Mouse (Mus musculus): ENCODE measurements around the gene Clca3a1.
"Not testable (repeated sequence)": the region's sequence is repeated elsewhere in the genome, so short reads cannot be mapped to it uniquely, and the experiment has no call there.

Gene Clca3a1

DNA sequence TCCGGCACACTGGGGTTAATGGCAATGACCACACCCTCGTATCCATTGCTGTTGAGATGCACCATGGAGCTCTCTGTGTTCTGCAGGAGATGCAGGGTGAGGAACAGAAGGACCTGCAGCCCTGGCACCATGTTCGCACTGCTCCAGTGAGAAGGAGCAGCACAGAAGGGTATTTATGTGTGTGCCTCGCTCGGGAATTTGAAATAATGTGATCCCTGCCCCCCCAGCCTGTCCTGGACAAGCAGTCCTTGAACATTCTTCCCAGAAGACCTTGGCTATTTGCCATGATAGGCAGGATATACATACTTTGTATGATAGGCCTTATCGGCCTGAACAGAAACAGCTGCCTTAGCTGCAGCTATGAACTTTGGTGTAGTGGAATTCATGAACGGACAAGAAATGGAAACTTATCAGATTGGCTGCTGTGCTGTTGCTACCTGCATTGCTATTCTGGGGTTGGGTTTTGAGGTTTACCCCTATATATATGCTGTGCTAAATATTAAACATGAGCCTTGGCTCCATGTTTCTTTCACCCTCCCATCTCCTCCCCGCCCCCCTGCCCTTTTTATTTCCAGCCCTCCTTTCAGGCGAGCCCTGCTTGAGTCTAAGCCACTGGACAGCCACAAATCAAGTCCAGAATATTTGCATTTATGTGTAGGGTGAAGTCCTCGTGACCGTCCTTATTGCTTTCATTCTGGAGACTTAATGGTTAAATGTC, at the start of gene Clca3a1:
Clca3a1 (minus strand) TSS at position 386 of the 718 bp plus-strand sequence.
- peak; percentile 6 to 38 for DNase-seq (ENCODE audit: inconsistent age in 2 of 2, low spot score in 1 of 2)

DNA sequence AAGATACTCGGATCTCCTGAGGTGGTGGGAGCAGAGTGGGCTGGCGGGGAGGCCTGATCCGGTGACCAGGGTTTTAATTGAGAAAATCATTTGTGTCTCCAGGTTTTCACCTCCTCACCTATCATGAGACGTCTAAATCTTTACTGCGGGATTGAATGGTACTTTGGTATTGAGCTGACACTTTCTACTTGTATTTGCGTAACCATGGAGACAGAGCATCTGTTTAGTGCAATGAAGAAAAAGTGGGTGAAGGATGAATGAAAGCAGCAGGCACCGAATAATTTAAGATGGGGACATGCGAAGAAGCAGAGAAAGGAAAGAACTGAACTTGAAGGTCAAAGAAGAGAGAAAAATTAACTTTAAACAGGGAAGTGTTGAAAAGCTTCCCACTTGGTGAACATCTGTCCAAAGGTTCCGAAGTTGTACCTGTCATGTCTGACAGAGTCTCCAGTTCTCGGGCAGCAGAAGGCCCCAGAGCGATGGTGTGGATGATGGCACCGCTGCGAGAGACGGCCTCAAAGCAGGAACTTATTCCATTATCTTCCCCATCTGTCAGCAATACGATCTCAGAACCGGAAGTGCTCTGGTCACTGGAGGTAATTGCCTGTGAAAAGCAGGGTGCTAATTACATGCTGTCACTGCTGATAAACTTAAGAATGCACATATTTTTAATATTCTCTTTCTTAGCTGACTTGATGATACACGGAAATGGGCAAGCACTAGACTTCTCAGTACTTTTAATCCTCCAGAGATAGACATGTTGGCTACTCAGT, 47.6 kb upstream of the Clca3a1 start:
- DNase-seq (ENCODE audit: inconsistent age in 2 of 2, low spot score in 1 of 2) = not testable (repeated sequence)

DNA sequence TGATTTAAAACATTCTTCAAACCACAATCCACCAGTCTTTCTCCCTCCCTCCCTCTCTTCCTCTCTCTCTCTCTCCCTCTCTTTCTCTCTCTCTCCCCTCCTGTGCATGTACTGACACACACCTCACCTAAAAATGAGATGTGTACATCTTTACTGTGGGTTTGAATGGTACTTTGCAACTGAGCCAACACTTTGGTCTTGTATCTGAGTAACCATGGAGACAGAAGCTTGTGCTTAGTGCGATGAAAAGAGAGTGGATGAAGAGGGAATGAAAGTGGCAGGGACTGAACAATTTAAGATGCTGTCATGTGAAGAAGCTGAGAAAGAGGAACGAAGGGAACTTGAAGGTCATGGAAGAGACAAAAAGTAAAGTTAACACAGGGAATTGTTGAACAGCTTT, 45.8 kb upstream of the Clca3a1 start:
- not testable (repeated sequence) for DNase-seq (ENCODE audit: inconsistent age in 2 of 2, low spot score in 1 of 2)

DNA sequence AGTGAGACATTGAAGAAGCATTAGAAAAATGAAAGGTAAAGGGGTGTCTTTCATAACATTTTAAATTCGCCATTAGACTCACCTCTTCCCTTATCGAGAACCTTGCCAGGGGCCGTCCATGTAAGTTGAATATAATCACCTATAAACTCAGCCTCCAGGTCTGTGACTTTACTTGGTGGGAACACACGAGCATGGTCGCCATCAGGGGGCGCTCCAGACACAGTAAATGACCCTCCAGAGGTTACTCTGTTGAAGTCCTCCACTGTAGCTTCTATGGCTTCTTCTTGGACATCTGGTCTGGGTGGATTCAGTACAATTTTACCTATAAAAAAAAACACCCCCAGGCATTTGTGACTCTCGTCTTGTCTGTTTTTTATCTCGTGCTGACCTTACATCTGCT, 41.1 kb upstream of the Clca3a1 start:
- DNase-seq (ENCODE audit: inconsistent age in 2 of 2, low spot score in 1 of 2) = peak; percentile 11 to 36

DNA sequence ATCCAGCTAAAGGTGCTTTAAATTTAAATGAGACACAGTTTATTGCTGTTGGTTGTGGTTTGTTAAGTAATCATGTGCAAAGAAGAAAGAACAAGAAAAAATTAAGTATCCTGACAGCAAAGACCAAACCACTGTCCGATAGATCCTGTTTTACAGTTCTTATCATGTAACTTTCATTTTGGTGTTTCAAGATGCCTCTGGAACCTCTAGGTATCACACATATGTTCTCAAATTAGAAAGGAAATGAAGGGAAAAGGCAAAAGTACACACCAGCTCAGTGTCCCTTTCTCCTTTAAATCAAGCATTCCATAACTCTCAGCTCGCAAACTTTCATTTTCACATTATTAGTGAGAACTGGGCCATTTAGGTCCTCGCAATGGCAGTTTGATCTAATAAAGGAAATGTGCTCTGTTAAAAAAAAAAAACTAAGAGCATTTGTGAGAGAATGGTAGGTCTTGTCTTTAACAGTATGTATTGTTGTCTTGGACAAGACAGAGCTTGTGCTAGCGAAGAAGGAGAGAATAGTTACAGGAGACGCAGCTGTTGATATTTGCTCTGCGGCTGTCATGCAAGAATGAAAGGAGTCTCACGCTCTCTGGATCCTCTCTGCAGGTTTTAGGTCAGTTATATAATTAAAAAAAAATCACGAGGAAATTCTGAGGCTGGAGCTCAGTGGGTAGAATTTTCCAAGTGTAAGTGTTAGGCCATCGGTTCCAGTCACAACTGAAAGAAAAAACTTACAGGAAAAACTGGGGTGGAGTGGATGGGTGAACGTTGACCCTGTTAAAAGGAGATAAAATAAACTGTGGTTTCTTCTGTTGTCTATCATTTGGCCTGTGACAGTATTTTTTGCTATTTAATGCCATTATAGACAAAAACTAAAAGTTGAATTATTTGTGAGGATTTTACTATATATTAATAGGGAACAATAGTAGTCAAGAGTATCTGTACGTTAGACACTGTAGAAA, 24.7 kb upstream of the Clca3a1 start:
- DNase-seq (ENCODE audit: inconsistent age in 2 of 2, low spot score in 1 of 2) = no peak

DNA sequence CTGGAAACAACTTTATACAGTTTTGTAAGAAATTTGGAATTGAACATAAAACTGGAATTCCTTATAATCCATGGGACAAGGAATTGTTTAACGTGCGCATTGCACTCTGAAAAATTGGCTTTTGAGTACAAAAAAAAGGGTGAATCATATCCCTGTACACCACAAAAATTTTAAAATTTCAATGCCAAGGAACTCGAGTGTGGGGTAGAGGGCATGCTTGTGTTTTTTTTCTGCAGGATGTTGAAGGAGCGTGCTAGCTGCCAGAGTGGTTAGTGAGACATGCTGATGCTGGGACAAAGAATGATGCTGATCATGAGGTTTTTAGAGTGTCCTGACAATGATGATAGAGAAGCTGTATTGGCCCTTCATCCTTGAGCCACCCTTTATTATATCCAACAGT, 4.4 kb upstream of the Clca3a1 start:
- DNase-seq (ENCODE audit: inconsistent age in 2 of 2, low spot score in 1 of 2) = no peak

DNA sequence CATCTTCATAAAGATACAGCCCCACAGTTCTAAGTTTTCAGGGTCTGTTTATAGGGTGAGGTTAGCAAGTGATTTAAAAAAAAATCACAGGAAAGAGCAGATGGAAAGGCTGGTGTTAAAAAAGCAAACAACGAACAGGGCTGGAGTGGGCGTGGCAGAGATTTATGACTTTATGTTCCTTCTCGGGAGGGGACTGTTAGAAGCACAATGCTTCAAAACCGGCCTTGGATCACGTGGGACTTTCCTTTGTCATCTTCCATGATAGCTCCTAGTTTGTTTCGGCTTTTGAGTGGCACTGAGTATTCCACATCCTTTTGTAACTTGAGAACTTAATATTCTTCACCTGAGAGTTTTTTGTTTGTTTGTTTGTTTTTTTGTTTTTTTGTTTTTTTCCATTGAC, 677 bp upstream of the Clca3a1 start:
- DNase-seq (ENCODE audit: inconsistent age in 2 of 2, low spot score in 1 of 2) = no peak

DNA sequence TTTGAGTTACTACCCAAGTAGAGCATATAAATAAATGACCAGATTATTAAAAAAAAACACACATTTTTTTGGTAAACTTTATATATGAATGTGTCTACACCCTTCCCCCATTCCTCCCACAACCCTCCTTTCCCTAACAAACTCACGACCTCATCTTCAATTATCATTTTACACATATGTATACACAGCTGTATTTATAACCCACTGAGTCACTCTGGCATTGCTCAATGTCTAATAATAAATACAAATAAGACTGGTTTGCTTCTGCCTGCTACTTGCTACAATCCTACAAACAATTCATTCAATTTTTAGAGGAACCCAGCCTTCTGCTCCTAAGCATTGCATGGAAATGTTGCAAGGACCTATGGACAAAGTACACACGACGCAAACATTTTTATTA, 1.1 kb downstream of the Clca3a1 start:
- no peak for DNase-seq (ENCODE audit: inconsistent age in 2 of 2, low spot score in 1 of 2)

DNA sequence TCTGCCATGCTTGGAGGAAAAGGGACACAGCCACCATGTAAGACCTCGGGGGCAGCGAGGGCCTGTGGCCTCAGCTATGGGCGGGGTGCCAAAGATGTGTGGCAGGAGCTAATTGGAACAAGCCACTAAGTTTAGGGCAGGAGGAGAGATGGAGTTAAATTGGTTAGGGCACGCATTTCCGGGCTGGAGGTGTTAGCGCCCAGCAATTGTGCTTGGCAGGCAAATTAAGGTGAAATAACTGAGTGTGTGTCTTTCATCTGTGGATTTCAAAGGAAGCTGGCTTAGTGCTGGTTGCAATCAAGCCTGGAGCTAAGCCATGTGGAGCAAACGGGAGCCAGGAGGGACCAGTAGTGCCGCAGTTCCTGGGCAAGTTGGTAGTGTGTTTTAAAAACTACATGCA, 4.7 kb downstream of the Clca3a1 start:
- not testable (repeated sequence) for DNase-seq (ENCODE audit: inconsistent age in 2 of 2, low spot score in 1 of 2)

DNA sequence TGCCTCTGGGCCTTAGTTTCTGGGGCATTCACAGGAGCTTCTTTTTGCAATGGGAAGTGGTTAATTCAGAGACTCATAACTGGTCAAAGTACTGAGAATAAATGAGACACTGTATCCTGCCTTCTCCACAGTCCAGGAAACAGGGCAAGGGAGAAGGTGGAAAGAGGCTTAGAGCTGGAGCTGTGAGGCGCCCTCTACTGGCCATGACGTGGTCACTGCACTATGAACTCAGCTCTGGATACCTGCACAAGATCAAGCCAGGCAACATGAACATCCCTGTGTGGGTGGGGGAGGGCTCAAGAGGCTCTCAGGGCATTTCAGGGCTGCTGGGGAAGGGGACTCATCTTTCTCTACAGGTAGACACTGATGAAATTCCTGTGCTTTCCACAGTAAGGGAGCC, 7.7 kb downstream of the Clca3a1 start:
- DNase-seq (ENCODE audit: inconsistent age in 2 of 2, low spot score in 1 of 2) = peak; percentile 18 to 63

DNA sequence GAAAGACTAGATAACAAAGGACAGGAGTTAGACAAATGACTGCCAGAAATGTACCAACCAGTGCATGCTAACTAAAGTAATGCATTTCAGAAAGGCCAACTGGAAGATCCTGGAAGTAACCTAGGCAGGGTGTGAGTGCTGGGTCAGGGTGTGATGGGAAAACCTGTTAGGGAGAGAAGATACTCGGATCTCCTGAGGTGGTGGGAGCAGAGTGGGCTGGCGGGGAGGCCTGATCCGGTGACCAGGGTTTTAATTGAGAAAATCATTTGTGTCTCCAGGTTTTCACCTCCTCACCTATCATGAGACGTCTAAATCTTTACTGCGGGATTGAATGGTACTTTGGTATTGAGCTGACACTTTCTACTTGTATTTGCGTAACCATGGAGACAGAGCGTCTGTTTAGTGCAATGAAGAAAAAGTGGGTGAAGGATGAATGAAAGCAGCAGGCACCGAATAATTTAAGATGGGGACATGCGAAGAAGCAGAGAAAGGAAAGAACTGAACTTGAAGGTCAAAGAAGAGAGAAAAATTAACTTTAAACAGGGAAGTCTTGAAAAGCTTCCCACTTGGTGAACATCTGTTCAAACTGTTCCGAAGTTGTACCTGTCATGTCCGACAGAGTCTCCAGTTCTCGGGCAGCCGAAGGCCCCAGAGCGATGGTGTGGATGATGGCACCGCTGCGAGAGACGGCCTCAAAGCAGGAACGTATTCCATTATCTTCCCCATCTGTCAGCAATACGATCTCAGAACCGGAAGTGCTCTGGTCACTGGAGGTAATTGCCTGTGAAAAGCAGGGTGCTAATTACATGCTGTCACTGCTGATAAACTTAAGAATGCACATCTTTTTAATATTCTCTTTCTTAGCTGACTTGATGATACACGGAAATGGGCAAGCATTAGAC, 11.5 kb downstream of the Clca3a1 start:
- not testable (repeated sequence) for DNase-seq (ENCODE audit: inconsistent age in 2 of 2, low spot score in 1 of 2)

DNA sequence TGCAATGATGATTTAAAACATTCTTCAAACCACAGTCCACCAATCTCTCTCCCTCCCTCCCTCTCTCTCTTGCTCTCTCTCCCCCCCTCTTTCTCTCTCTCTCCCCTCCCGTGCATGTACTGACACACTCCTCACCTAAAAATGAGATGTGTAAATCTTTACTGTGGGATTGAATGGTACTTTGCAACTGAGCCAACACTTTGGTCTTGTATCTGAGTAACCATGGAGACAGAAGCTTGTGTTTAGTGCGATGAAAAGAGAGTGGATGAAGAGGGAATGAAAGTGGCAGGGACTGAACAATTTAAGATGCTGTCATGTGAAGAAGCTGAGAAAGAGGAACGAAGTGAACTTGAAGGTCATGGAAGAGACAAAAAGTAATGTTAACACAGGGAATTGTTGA, 13.1 kb downstream of the Clca3a1 start:
- DNase-seq (ENCODE audit: inconsistent age in 2 of 2, low spot score in 1 of 2) = not testable (repeated sequence)

DNA sequence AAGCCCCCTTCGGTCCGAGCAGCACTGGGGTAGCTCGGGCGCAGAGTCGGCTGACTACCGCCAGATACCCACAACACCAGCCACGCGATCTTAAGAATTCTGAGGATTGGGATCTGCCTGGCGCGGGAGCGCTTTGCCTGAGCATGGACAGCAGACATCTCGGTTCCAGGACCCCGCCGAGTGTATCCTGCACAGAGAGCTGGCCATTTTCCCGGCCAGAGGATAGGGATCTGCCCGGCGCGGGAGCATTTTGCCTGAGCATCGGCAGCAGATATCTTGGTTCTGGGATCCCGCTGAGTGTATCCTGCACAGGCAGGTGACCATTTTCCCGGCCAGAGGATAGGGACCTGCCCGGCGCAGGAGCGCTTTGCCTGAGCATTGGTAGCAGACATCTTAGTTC, 22.4 kb downstream of the Clca3a1 start:
- DNase-seq (ENCODE audit: inconsistent age in 2 of 2, low spot score in 1 of 2) = not testable (repeated sequence)

DNA sequence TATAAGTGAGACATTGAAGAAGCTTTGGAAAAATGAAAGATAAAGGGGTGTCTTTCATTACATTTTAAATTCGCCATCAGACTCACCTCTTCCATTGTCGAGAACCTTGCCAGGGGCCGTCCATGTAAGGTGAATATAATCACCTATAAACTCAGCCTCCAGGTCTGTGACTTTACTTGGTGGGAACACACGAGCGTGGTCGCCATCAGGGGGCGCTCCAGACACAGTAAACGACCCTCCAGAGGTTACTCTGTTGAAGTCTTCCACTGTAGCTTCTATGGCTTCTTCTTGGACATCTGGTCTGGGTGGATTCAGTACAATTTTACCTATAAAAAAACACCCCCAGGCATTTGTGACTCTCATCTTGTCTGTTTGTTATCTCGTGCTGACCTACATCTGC, 23.9 kb downstream of the Clca3a1 start:
- peak in 1 of 2 experiments; percentile 76 for DNase-seq (ENCODE audit: inconsistent age in 2 of 2, low spot score in 1 of 2)

DNA sequence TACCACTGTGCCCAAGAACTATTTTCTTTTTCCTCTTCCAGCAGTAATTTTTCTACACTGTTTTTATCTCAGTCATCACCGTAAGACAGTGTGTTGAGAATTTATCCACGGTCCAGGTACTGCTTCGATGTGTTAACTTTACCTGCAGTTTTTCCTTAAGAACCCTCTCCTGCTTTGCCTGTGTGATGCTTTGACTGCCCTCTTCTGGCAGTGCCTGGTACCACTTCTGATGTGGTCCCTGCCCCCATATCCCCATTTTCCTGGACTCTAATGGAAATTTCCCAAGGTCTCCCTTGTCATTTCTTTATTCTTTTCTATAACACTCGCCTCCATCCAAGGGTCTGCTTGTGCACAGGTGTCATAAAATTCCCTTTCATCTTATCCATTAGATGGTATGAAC, 37.3 kb downstream of the Clca3a1 start:
- DNase-seq (ENCODE audit: inconsistent age in 2 of 2, low spot score in 1 of 2) = peak; percentile 38 to 84

DNA sequence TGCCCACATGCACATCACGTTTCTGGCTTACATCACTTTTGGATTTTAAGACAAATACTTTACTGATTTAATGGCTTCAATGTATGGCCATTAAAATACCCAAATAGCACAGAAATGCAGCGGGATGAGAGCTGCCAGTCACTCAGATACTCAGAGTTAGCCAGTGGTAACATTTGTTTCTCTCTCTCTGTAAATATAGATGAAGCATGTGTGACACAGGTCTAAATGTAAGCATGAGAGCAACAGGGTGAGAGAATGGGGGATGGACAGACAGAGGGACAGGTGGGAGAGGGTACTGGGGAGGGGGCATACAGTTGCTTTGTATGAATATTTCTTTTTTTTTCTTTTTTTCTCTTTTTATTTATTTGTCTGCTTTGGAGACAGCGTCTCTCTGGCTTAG, 38.2 kb downstream of the Clca3a1 start:
- DNase-seq (ENCODE audit: inconsistent age in 2 of 2, low spot score in 1 of 2) = not testable (repeated sequence)

DNA sequence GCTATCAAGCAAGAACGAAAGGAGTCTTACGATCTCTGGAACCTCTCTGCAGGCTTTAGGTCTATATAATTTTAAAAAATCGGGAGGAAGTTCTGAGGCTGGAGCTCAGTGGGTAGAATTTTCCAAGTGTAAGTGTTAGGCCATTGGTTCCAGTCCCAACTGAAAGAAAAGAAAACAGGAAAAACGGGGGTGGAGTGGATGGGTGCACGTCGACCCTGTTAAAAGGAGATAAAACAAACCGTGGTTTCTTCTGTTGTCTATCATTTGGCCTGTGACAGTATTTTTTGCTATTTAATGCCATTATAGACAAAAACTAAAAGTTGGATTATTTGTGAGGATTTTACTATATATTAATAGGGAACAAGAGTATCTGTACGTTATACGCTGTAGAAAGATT, 38.9 kb downstream of the Clca3a1 start:
- no peak for DNase-seq (ENCODE audit: inconsistent age in 2 of 2, low spot score in 1 of 2)

DNA sequence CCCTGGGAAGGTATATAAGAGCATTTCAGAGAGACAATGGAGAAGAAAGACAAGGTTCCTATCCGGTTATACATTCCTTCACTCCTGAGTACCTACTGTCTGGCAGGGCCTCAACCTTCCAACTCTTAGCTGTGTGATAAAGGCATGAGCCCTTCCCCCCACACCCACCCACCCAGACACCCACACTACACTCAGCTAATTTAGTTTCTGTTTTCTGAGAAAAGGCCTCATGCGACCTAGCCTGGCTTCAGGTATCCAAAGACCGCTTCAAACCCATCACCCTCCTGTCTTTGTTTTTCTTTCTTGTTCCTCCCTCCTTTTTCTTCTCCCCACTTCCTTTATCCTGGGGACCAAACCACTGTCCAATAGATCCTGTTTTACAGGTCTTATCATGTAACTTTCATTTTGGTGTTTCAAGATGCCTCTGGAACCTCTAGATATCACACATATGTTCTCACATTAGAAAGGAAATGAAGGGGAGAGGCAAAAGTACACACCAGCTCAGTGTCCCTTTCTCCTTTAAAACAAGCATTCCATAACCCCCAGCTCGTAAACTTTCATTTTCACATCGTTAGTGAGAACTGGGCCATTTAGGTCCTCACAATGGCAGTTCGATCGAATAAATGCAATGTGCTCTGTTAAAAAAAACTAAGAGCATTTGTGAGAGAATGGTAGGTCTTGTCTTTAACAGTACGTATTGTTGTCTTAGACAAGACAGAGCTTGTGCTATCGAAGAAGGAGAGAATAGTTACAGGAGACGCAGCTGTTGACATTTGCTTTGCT, 39.5 kb downstream of the Clca3a1 start:
- DNase-seq (ENCODE audit: inconsistent age in 2 of 2, low spot score in 1 of 2) = no peak
